Mouse (Mus musculus): ENCODE measurements at regions not wholly inside any gene's neighbourhood (a gene's known extent, or its start where the extent isn't known, plus 50 kb on each side); places are given as distances from the start of the nearest gene placed in this dataset.

DNA sequence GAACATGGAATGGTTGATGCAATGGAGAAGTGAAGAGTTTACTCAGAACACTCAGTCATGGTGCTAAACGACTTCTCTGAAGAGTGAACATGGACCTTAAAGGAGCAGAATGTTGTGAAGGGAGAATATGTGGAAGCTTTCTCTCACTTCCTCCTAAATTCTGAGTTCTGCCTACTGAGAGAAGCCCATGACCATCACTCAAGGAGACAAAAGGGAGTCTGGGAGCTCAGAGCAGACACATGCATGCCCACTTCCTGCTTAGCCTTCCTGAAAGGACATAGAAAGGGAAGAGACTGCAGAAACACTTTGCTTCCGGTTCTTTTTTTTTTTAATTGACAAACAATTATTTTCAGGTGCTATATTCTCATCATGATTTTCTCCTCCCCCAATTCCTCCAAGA, 166.1 kb upstream of the Prkcq start:
- H3K4me1 ChIP-seq = no peaks in the 10 kb centered on the region

DNA sequence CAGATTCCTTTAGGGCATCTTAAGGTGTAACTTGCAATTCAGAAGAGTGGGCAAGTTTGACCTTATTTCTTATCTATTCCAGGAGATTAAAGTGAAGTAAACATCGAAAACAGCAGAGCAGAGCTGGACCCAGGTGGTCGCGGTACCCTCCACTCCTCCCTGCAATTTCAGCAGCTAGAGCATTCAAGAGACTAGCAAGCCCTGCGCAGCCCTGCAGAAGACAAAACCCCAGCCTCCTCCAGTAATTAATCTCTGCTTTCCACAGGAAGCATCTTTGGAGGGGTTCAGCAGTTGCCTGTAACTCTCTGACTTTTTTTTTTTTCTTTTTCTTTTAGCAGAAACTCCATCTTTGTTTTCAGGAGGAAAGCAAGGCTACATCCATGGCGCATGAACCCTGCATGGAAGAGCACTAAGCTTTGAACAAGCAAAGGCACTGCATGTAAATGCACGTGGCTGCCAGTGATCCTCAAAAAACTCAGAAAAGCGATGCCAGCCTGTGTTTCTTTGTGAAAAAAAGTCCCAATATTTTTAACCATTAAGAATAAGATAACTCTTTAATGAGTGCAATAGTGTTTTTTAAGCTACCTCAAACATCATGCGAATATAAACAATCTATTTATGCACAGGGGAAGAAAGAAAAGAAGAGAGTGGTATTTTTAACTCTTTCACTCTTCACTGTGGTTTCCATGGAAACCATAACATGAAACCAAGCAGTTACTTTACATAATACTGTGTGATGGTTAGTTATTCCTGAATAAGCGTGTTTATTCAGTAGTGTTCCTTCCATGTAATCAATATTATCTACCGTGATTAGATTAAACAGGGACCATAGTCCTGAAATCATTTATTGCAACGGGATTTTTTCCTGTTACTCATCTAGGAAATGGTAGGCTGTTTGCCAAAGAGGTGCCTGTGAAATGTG, 160.6 kb upstream of the Prkcq start:
- H3K27ac ChIP-seq (replicated peaks) = no peak overlapping the region
- no peak overlapping the region for H3K4me3 ChIP-seq (replicated peaks)
- H3K27me3 ChIP-seq (replicated peaks) = no peaks in the 10 kb centered on the region
- H3K9me3 ChIP-seq (replicated peaks) = no peaks in the 10 kb centered on the region
- peaks cover 8% of the 10 kb centered on the region; the same call in 1 of the 2 replicates for H3K4me1 ChIP-seq
- no peaks in the 10 kb centered on the region for H3K36me3 ChIP-seq
- peak; percentile 53; the same call in 1 of the 2 replicates for ATAC-seq (ENCODE audit: low FRiP score)
- no peak overlapping the region for H3K4me2 ChIP-seq
- H3K9ac ChIP-seq (replicated peaks) = no peak overlapping the region
- 26% methylated on average over 11 of the region's 11 CpGs for WGBS

More for the DNA sequence above, 166.1 kb upstream of the Prkcq start:
- no peak for ATAC-seq (ENCODE audit: low FRiP score)
- Histone ChIP-seq H3K9ac (replicated peaks) (no peak overlapping the region), H3K9me3 (replicated peaks) (no peaks in the 10 kb centered on the region), H3K27ac (replicated peaks) (no peak overlapping the region), H3K27me3 (replicated peaks) (no peaks in the 10 kb centered on the region), H3K4me2 (no peak overlapping the region), H3K4me3 (replicated peaks) (no peak overlapping the region), H3K36me3 (no peaks in the 10 kb centered on the region)
- 89% methylated on average over 2 of the region's 2 CpGs for WGBS

DNA sequence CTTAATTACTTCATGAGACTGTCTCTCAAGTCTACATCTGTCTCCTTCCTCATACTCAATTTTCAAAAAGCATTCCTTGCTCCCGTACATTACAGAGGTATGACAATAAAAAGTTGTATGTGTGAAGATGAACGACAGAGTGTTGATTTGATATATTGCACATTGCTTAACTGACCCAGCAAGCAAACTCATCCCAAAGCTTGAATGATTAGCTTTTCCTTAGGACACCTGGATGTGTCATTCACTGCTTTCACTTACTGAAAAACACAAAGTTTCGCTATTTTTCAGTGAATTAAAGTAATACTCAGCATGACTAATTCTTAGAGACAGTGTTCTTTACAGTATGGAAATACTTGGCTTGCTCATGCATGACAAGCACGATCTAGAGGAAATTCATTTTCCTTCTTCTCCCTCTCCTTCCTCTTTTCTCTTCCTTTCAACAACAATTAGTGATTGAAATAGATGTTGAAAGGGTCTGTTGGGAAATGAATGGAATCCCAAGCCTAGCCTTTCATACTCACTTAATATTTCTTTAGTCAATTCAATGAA, 159.5 kb upstream of the Prkcq start:
- Histone ChIP-seq H3K9me3 (replicated peaks) (no peaks in the 10 kb centered on the region), H3K36me3 (no peaks in the 10 kb centered on the region)
- 68% methylated on average over 4 of the region's 4 CpGs for WGBS

DNA sequence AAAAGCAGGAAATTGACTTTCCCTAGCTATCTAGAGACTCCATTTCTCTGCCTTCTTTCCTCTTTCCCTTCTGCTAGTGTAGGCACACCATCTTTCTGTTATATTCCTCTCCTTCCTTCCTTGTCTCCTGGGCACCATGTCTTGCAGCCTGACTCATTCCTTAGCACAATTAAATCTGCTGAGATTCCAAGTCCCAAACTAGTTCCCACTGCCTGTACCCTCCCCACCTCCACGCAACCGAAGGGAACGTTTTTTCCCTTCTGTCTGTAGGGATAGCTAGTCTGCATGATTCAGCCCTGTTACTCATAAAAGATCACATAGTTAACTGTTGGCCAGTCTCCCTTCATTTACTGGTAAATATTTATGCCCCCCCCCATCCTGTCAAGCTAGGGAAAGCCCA, 158.8 kb upstream of the Prkcq start:
- 92% methylated on average over 3 of the region's 3 CpGs for WGBS

More for the DNA sequence above, 159.5 kb upstream of the Prkcq start:
- H3K4me3 ChIP-seq (replicated peaks) = no peak overlapping the region
- no peaks in the 10 kb centered on the region for H3K27me3 ChIP-seq (replicated peaks)
- peaks cover 8% of the 10 kb centered on the region; the same call in 1 of the 2 replicates for H3K4me1 ChIP-seq
- H3K9ac ChIP-seq (replicated peaks) = no peak overlapping the region
- H3K4me2 ChIP-seq = no peak overlapping the region
- no peak for ATAC-seq (ENCODE audit: low FRiP score)
- no peak overlapping the region for H3K27ac ChIP-seq (replicated peaks)

DNA sequence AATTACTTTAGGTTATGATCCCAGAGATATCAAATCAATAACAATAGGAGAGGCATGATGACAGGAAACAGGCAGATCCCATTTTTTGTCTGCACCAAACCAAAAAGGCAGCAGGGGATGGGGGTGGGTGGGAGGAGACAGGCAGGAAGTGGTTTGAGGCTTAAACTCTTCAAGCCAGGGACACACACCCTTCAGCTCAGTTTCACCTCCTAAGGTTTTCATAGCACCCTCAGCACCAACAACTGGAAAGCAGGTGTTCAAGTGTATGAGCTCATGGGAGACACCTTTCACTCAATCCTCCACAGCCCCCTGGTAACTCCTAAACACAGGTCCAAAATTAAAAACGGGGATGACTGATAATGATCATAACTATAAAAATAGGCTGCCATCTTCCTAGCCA, 155.5 kb upstream of the Prkcq start:
- H3K36me3 ChIP-seq = no peaks in the 10 kb centered on the region
- H3K27ac ChIP-seq (replicated peaks) = no peak overlapping the region
- no peak for ATAC-seq (ENCODE audit: low FRiP score)
- H3K4me1 ChIP-seq = 0 out of 2 replicates have a peak, but pooled peaks cover 3% of the 10 kb centered on the region
- H3K9me3 ChIP-seq (replicated peaks) = no peaks in the 10 kb centered on the region
- no peak overlapping the region for H3K9ac ChIP-seq (replicated peaks)
- WGBS = 81% methylated on average over 1 of the region's 1 CpGs
- H3K4me2 ChIP-seq = no peak overlapping the region
- no peaks in the 10 kb centered on the region for H3K27me3 ChIP-seq (replicated peaks)
- no peak overlapping the region for H3K4me3 ChIP-seq (replicated peaks)

More for the DNA sequence above, 158.8 kb upstream of the Prkcq start:
- Histone ChIP-seq H3K27me3 (replicated peaks) (no peaks in the 10 kb centered on the region), H3K4me1 (peaks cover 8% of the 10 kb centered on the region; the same call in 1 of the 2 replicates), H3K27ac (replicated peaks) (no peak overlapping the region), H3K36me3 (no peaks in the 10 kb centered on the region), H3K4me2 (no peak overlapping the region), H3K9ac (replicated peaks) (no peak overlapping the region), H3K9me3 (replicated peaks) (no peaks in the 10 kb centered on the region), H3K4me3 (replicated peaks) (no peak overlapping the region)
- ATAC-seq (ENCODE audit: low FRiP score) = no peak

DNA sequence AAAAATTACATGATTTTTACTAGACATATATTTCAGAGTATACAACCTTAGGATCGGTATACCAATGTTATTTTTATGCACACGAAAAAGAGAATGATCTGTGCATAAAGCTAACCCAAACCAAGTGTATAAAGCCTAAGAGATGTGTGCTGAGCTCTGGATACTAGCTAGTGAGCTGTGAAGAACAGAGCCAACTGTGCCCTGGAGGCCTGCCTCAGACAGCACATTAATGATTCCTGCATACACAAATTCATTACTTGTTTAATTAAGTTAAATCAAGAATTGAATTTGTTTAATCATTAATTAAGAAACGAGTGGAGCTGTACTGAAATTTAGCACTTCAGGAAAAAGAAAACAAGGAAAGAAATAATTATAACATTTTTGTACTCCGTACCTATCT, 139.0 kb upstream of the Prkcq start:
- Histone ChIP-seq H3K4me1 (peaks cover 9% of the 10 kb centered on the region; the same call in 1 of the 2 replicates), H3K36me3 (no peaks in the 10 kb centered on the region), H3K9ac (replicated peaks) (no peak overlapping the region), H3K4me3 (replicated peaks) (no peak overlapping the region), H3K27me3 (replicated peaks) (no peaks in the 10 kb centered on the region), H3K9me3 (replicated peaks) (no peaks in the 10 kb centered on the region), H3K27ac (replicated peaks) (no peak overlapping the region), H3K4me2 (no peak overlapping the region)
- WGBS = 80% methylated on average over 4 of the region's 4 CpGs
- no peak for ATAC-seq (ENCODE audit: low FRiP score)

DNA sequence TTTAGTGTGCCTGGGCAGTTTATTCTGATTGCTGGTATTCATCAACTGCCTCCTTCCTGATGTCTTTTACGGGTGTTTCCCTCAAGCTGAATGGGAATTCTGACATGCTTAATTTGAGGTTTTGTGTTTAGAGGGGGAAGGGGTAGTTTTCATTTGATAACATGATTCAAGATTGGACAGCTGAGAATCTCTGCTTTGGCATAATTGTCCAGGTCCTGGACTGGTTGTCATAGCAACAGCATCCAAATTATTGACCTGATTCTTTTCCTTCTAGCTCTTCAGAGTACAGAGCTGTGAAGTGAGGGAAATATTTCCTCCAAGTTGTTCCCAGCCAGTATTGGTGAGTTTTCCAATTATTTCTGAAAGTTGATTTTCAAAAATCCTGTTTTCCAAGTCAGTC, 137.7 kb upstream of the Prkcq start:
- no peak overlapping the region for H3K27ac ChIP-seq (replicated peaks)
- H3K4me2 ChIP-seq = no peak overlapping the region
- ATAC-seq (ENCODE audit: low FRiP score) = no peak
- 17% methylated on average over 1 of the region's 1 CpGs for WGBS
- H3K27me3 ChIP-seq (replicated peaks) = no peaks in the 10 kb centered on the region
- no peak overlapping the region for H3K9ac ChIP-seq (replicated peaks)
- no peaks in the 10 kb centered on the region for H3K9me3 ChIP-seq (replicated peaks)
- H3K36me3 ChIP-seq = no peaks in the 10 kb centered on the region
- H3K4me3 ChIP-seq (replicated peaks) = no peak overlapping the region
- H3K4me1 ChIP-seq = peaks cover 9% of the 10 kb centered on the region; the same call in 1 of the 2 replicates

DNA sequence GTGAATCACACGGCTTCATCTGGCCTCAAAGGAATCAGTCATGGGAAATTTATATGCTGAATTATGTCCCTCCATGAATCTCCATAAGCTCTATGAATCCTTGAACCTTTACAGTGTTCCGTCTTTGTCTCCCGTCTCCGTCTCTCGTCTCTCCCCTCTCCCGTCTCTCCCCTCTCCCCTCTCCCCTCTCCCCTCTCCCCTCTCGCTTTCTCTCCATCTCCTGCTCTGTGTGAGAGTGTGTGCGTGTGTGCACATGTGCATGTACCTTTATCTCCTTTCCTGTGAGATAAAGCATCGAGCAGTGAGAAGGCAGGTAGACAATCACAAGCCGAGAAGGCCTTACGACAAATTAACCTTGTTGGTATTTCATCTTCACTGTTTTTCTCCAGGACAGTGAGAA, 134.6 kb upstream of the Prkcq start:
- H3K4me2 ChIP-seq = no peak overlapping the region

DNA sequence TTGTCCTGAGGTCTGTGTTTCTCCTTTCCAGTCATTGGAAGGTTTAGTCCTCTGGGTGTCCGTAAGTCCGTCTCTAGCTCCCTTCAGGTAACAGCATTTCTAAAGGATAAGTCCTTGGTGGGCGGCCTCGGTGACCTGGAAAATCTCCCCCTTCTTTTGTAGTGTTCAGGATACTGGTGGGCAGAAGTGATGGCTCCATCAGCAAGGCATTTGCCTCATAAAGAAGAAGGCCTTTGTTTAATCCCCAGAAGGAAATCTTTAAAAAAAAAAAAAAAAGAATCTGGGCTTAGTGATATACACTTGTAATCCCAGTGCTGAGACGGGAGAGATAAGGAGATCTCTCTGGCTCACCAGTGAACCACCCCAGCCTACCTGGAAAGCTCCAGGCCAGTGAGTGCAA, 133.5 kb upstream of the Prkcq start:
- no peak overlapping the region for H3K4me3 ChIP-seq (replicated peaks)
- ATAC-seq (ENCODE audit: low FRiP score) = no peak
- WGBS = 94% methylated on average over 5 of the region's 5 CpGs
- no peak overlapping the region for H3K9ac ChIP-seq (replicated peaks)
- no peak overlapping the region for H3K4me2 ChIP-seq
- H3K4me1 ChIP-seq = peaks cover 9% of the 10 kb centered on the region; the same call in 1 of the 2 replicates
- H3K27ac ChIP-seq (replicated peaks) = no peak overlapping the region
- no peaks in the 10 kb centered on the region for H3K36me3 ChIP-seq
- H3K9me3 ChIP-seq (replicated peaks) = no peaks in the 10 kb centered on the region
- no peaks in the 10 kb centered on the region for H3K27me3 ChIP-seq (replicated peaks)

More for the DNA sequence above, 134.6 kb upstream of the Prkcq start:
- Histone ChIP-seq H3K9ac (replicated peaks) (no peak overlapping the region), H3K4me3 (replicated peaks) (no peak overlapping the region), H3K27me3 (replicated peaks) (no peaks in the 10 kb centered on the region), H3K9me3 (replicated peaks) (no peaks in the 10 kb centered on the region), H3K36me3 (no peaks in the 10 kb centered on the region), H3K4me1 (peaks cover 9% of the 10 kb centered on the region; the same call in 1 of the 2 replicates), H3K27ac (replicated peaks) (no peak overlapping the region)
- ATAC-seq (ENCODE audit: low FRiP score) = peak; percentile 60; the same call in 1 of the 2 replicates
- WGBS = 43% methylated on average over 10 of the region's 11 CpGs

DNA sequence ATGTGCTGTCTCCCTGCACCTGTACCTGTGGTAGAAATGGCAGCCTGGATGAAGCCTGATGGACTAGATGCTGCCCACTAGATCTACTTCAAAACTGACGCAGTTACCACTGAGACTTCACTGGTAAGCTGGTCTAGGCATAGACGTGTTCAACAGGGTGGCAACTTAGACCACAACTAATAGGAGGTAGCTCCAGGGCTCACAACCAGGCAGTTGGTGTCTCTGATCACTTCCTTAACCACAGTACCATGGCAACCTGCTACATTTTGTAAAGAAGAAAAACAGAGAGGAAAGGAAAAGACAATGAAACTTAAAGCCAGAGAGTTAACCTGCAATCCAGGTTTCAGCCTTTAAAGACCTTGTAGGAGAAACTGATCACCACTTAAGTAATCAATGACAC, 131.9 kb upstream of the Prkcq start:
- 87% methylated on average over 2 of the region's 2 CpGs for WGBS
- 0 out of 2 replicates have a peak, but pooled peaks cover 2% of the 10 kb centered on the region for H3K4me1 ChIP-seq
- no peak overlapping the region for H3K9ac ChIP-seq (replicated peaks)
- H3K27me3 ChIP-seq (replicated peaks) = no peaks in the 10 kb centered on the region
- H3K4me3 ChIP-seq (replicated peaks) = no peak overlapping the region
- no peaks in the 10 kb centered on the region for H3K9me3 ChIP-seq (replicated peaks)
- ATAC-seq (ENCODE audit: low FRiP score) = no peak
- H3K27ac ChIP-seq (replicated peaks) = no peak overlapping the region
- H3K4me2 ChIP-seq = no peak overlapping the region
- H3K36me3 ChIP-seq = no peaks in the 10 kb centered on the region

DNA sequence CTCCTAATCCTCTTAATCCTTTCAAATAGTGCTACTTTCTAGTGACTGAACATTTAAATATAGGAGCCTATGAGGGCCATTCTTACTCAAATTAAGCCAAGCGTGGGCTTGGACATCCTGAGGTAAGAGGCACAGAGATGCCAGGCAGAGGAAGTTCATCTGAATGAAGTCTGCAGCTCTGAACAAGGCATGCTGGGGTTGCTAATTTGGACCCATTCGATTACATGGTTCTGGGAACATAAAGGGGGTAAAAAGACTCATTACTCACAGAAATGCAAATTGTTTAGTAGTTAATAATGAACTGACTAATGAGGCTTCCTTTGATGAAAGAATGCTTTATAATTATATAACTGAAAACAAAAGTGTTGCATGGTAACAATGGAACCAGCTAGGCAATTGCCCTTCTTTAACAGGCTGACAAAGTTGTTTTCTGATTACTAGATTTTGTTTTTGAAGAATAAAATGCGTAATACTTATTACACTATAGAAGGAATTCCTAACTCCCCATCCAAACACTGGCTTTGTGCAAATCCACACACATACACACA, 127.1 kb upstream of the Prkcq start:
- no peak overlapping the region for H3K9ac ChIP-seq (replicated peaks)
- no peaks in the 10 kb centered on the region for H3K27me3 ChIP-seq (replicated peaks)
- no peak overlapping the region for H3K27ac ChIP-seq (replicated peaks)
- WGBS = 60% methylated on average over 3 of the region's 3 CpGs
- no peak for ATAC-seq (ENCODE audit: low FRiP score)
- H3K4me3 ChIP-seq (replicated peaks) = no peak overlapping the region
- H3K36me3 ChIP-seq = no peaks in the 10 kb centered on the region
- no peaks in the 10 kb centered on the region for H3K9me3 ChIP-seq (replicated peaks)
- no peak overlapping the region for H3K4me2 ChIP-seq
- H3K4me1 ChIP-seq = no peaks in the 10 kb centered on the region

DNA sequence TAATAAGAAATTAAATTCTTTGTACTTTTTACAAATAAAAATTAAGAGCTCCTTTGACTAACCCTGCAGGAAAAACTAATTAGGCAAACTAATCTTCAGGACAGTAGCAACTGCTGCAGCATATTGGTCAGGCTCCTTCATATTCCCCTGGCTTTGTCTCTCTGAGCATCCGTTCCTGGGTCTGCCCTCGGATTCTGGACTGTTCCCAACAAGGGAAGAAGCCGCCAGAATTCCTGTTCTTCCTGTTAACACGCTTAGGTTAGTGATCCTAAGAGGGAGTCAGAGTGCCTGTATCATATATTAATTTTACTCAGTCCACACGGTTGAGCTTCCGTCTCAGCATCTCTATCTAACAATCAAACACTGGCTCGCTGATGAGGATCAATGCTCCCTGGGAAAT, 120.3 kb upstream of the Prkcq start:
- no peak overlapping the region for H3K4me2 ChIP-seq
- no peaks in the 10 kb centered on the region for H3K36me3 ChIP-seq
- H3K4me3 ChIP-seq (replicated peaks) = no peak overlapping the region
- no peak overlapping the region for H3K27ac ChIP-seq (replicated peaks)
- ATAC-seq (ENCODE audit: low FRiP score) = no peak
- 83% methylated on average over 7 of the region's 7 CpGs for WGBS
- no peaks in the 10 kb centered on the region for H3K9me3 ChIP-seq (replicated peaks)
- H3K4me1 ChIP-seq = no peaks in the 10 kb centered on the region
- H3K27me3 ChIP-seq (replicated peaks) = no peaks in the 10 kb centered on the region
- no peak overlapping the region for H3K9ac ChIP-seq (replicated peaks)
